Mouse (Mus musculus) CH12.LX (cell line): ENCODE results near the gene Mon1a. TPM values are rescaled to one million over a fixed set of nuclear protein-coding genes. Genes with fewer than 3 reads are reported as not detected.

Source experiments
- DNase-seq: peaks from one replicate; pipeline ENCODE4 v3.0.0-alpha.2; 2013; ENCODE audit errors: extremely low read depth
- H3K27ac ChIP-seq: 2 replicates; pipeline ENCODE4 v1.5.1; 2012; ENCODE audit warnings: low read depth, mild to moderate bottlenecking, control low read depth, moderate library complexity; ENCODE audit not compliant: insufficient read depth
- H3K27me3 ChIP-seq: replicated peaks from 2 replicates; pipeline ENCODE3; 2012; ENCODE audit warnings: inconsistent platforms
- H3K36me3 ChIP-seq, 2 experiments: replicated peaks in 1 of 2; 2 replicates each; pipeline versions ENCODE3 to v1.6.1; 2012; ENCODE audit warnings: inconsistent platforms in 1 of 2, low read length in 1 of 2, mild to moderate bottlenecking in 1 of 2, mixed read lengths in 1 of 2, moderate library complexity in 1 of 2; ENCODE audit not compliant: control insufficient read depth in 1 of 2, insufficient read depth in 1 of 2
- H3K4me1 ChIP-seq, 2 experiments: 2 replicates each; pipeline ENCODE4 v1.6.1; 2012; ENCODE audit warnings: inconsistent platforms in 1 of 2, moderate library complexity in 1 of 2; ENCODE audit not compliant: insufficient read depth in 2 of 2, control insufficient read depth in 1 of 2
- H3K4me2 ChIP-seq: 2 replicates; pipeline ENCODE4 v1.6.1; 2012; ENCODE audit warnings: low read depth, mild to moderate bottlenecking, control low read depth; ENCODE audit not compliant: poor library complexity, insufficient read depth, severe bottlenecking
- H3K4me3 ChIP-seq, 3 experiments: fragments of 150-350 bp in 1 of 3; sonication (generic) in 1 of 3; replicated peaks in 1 of 3; 2 replicates each; pipeline versions ENCODE3 to v1.5.1; 2011 to 2012; ENCODE audit warnings: low read depth in 2 of 3, low read length in 2 of 3, mild to moderate bottlenecking in 2 of 3, moderate library complexity in 2 of 3, control low read depth in 1 of 3, improper control_type of control experiment in 1 of 3, inconsistent platforms in 1 of 3, mixed read lengths in 1 of 3; ENCODE audit not compliant: poor library complexity in 1 of 3
- H3K79me2 ChIP-seq: replicated peaks from 2 replicates; pipeline ENCODE4 v1.6.1; 2012; ENCODE audit warnings: mild to moderate bottlenecking, moderate library complexity; ENCODE audit not compliant: control insufficient read depth, poor library complexity, insufficient read depth, severe bottlenecking; ENCODE audit errors: extremely low read depth
- H3K9ac ChIP-seq: 2 replicates; pipeline ENCODE4 v1.6.1; 2012; ENCODE audit warnings: low read depth, mild to moderate bottlenecking, control low read depth, moderate library complexity; ENCODE audit not compliant: insufficient read depth
- H3K9me3 ChIP-seq: replicated peaks from 2 replicates; pipeline ENCODE3; 2012; ENCODE audit warnings: low read length, inconsistent platforms, mixed read lengths
- BHLHE40 ChIP-seq: IDR thresholded peaks from 2 replicates; pipeline ENCODE4 v1.6.1; 2011; ENCODE audit warnings: mild to moderate bottlenecking, low read depth, low read length, improper control_type of control experiment
- CHD1 ChIP-seq: IDR thresholded peaks from 2 replicates; pipeline ENCODE4 v1.6.1; 2012; ENCODE audit warnings: low read depth, low read length, improper control_type of control experiment, inconsistent platforms
- CHD2 ChIP-seq: IDR thresholded peaks from 2 replicates; pipeline ENCODE4 v1.6.1; 2011; ENCODE audit warnings: low read length, improper control_type of control experiment
- CTCF ChIP-seq, 2 experiments: IDR thresholded peaks in 1 of 2; conservative IDR thresholded peaks in 1 of 2; 2 replicates each; pipeline ENCODE4 v1.5.1; 2011 to 2012; ENCODE audit warnings: low read depth in 2 of 2, low read length in 2 of 2, improper control_type of control experiment in 1 of 2, inconsistent platforms in 1 of 2, mild to moderate bottlenecking in 1 of 2, moderate library complexity in 1 of 2
- E2F4 ChIP-seq: IDR thresholded peaks from 2 replicates; pipeline ENCODE4 v1.6.1; 2011; ENCODE audit warnings: low read depth, low read length, improper control_type of control experiment; ENCODE audit not compliant: insufficient replicate concordance
- ELF1 ChIP-seq: IDR thresholded peaks from 2 replicates; pipeline ENCODE4 v1.6.1; 2014; ENCODE audit warnings: low read depth, mild to moderate bottlenecking, inconsistent platforms, low read length, improper control_type of control experiment
- EP300 ChIP-seq: IDR thresholded peaks from 2 replicates; pipeline ENCODE4 v1.6.1; 2011; ENCODE audit warnings: low read length, improper control_type of control experiment
- ETS1 ChIP-seq: conservative IDR thresholded peaks from 2 replicates; pipeline ENCODE4 v1.6.1; 2012; ENCODE audit warnings: low read depth, mild to moderate bottlenecking, inconsistent platforms, low read length, improper control_type of control experiment, moderate library complexity
- GABPA ChIP-seq: IDR thresholded peaks from 2 replicates; pipeline ENCODE4 v1.6.1; 2012; ENCODE audit warnings: low read depth, low read length, improper control_type of control experiment, inconsistent platforms; ENCODE audit not compliant: insufficient replicate concordance
- HCFC1 ChIP-seq: IDR thresholded peaks from 2 replicates; pipeline ENCODE4 v1.6.1; 2012; ENCODE audit warnings: low read depth, mild to moderate bottlenecking, inconsistent platforms, low read length, improper control_type of control experiment
- IRF4 ChIP-seq: IDR thresholded peaks from 2 replicates; pipeline ENCODE4 v1.6.1; 2014; ENCODE audit warnings: low read depth, mild to moderate bottlenecking, inconsistent platforms, low read length, improper control_type of control experiment
- JUN ChIP-seq: IDR thresholded peaks from 2 replicates; pipeline ENCODE4 v1.6.1; 2011; ENCODE audit warnings: low read depth, mild to moderate bottlenecking, low read length, improper control_type of control experiment, moderate library complexity; ENCODE audit not compliant: insufficient read depth
- JUND ChIP-seq: conservative IDR thresholded peaks from 2 replicates; pipeline ENCODE4 v1.6.1; 2011; ENCODE audit warnings: low read depth, low read length, improper control_type of control experiment
- KAT2A ChIP-seq: IDR thresholded peaks from 2 replicates; pipeline ENCODE4 v1.6.1; 2012; ENCODE audit warnings: low read length, improper control_type of control experiment, inconsistent platforms; ENCODE audit not compliant: insufficient replicate concordance
- MAFK ChIP-seq: IDR thresholded peaks from 2 replicates; pipeline ENCODE4 v1.6.1; 2011; ENCODE audit warnings: low read length, improper control_type of control experiment; ENCODE audit not compliant: insufficient replicate concordance
- MAX ChIP-seq: IDR thresholded peaks from 2 replicates; pipeline ENCODE4 v1.6.1; 2011; ENCODE audit warnings: low read length, improper control_type of control experiment
- MAZ ChIP-seq: IDR thresholded peaks from 2 replicates; pipeline ENCODE4 v1.6.1; 2012; ENCODE audit warnings: low read depth, mild to moderate bottlenecking, inconsistent platforms, low read length, improper control_type of control experiment, moderate library complexity
- MEF2A ChIP-seq: IDR thresholded peaks from 2 replicates; pipeline ENCODE4 v1.6.1; 2014; ENCODE audit warnings: low read depth, mild to moderate bottlenecking, inconsistent platforms, low read length, improper control_type of control experiment, borderline replicate concordance
- MXI1 ChIP-seq: IDR thresholded peaks from 2 replicates; pipeline ENCODE4 v1.6.1; 2011; ENCODE audit warnings: mild to moderate bottlenecking, low read depth, low read length, improper control_type of control experiment
- MYC ChIP-seq: IDR thresholded peaks from 2 replicates; pipeline ENCODE4 v1.6.1; 2011; ENCODE audit warnings: low read depth, mild to moderate bottlenecking, improper control_type of control experiment, low read length
- NELFE ChIP-seq: IDR thresholded peaks from 2 replicates; pipeline ENCODE4 v1.6.1; 2011; ENCODE audit warnings: low read depth, low read length, improper control_type of control experiment
- NRF1 ChIP-seq: IDR thresholded peaks from 2 replicates; pipeline ENCODE4 v1.6.1; 2014; ENCODE audit warnings: low read depth, mild to moderate bottlenecking, inconsistent platforms, low read length, improper control_type of control experiment, moderate library complexity
- PAX5 ChIP-seq: IDR thresholded peaks from 2 replicates; pipeline ENCODE4 v1.6.1; 2012; ENCODE audit warnings: low read length, inconsistent platforms, mixed read lengths
- POLR2A ChIP-seq: IDR thresholded peaks from 2 replicates; pipeline ENCODE4 v1.6.1; 2011; ENCODE audit warnings: low read depth, mild to moderate bottlenecking, improper control_type of control experiment, low read length
- POLR2AphosphoS2 ChIP-seq: IDR thresholded peaks from 2 replicates; pipeline ENCODE4 v1.6.1; 2011; ENCODE audit warnings: low read depth, low read length, improper control_type of control experiment
- RAD21 ChIP-seq: IDR thresholded peaks from 2 replicates; pipeline ENCODE4 v1.6.1; 2011; ENCODE audit warnings: low read depth, mild to moderate bottlenecking, low read length, improper control_type of control experiment, moderate library complexity
- RCOR1 ChIP-seq: conservative IDR thresholded peaks from 2 replicates; pipeline ENCODE4 v1.6.1; 2012; ENCODE audit warnings: low read depth, mild to moderate bottlenecking, inconsistent platforms, low read length, improper control_type of control experiment
- SIN3A ChIP-seq: IDR thresholded peaks from 2 replicates; pipeline ENCODE4 v1.6.1; 2012; ENCODE audit warnings: low read length, improper control_type of control experiment, inconsistent platforms
- SMC3 ChIP-seq: IDR thresholded peaks from 2 replicates; pipeline ENCODE4 v1.6.1; 2011; ENCODE audit warnings: low read depth, low read length, improper control_type of control experiment
- TBP ChIP-seq: conservative IDR thresholded peaks from 2 replicates; pipeline ENCODE4 v1.6.1; 2011; ENCODE audit warnings: low read depth, low read length, improper control_type of control experiment
- TCF12 ChIP-seq: IDR thresholded peaks from 2 replicates; pipeline ENCODE4 v1.6.1; 2014; ENCODE audit warnings: low read depth, mild to moderate bottlenecking, inconsistent platforms, low read length, improper control_type of control experiment
- UBTF ChIP-seq: IDR thresholded peaks from 2 replicates; pipeline ENCODE4 v1.6.1; 2012; ENCODE audit warnings: low read depth, mild to moderate bottlenecking, inconsistent platforms, low read length, improper control_type of control experiment, moderate library complexity
- USF1 ChIP-seq: IDR thresholded peaks from 2 replicates; pipeline ENCODE4 v1.6.1; 2014; ENCODE audit warnings: low read depth, mild to moderate bottlenecking, inconsistent platforms, low read length, improper control_type of control experiment
- USF2 ChIP-seq: conservative IDR thresholded peaks from 2 replicates; pipeline ENCODE4 v1.6.1; 2011; ENCODE audit warnings: low read depth, low read length, improper control_type of control experiment
- ZC3H11A ChIP-seq: IDR thresholded peaks from 2 replicates; pipeline ENCODE4 v1.6.1; 2012; ENCODE audit warnings: low read depth, mild to moderate bottlenecking, inconsistent platforms, low read length, improper control_type of control experiment
- ZKSCAN1 ChIP-seq: IDR thresholded peaks from 2 replicates; pipeline ENCODE4 v1.6.1; 2012; ENCODE audit warnings: low read depth, inconsistent platforms, low read length, improper control_type of control experiment, borderline replicate concordance
- ZMIZ1 ChIP-seq: IDR thresholded peaks from 2 replicates; pipeline ENCODE4 v1.6.1; 2012; ENCODE audit warnings: low read depth, mild to moderate bottlenecking, inconsistent platforms, low read length, improper control_type of control experiment
- ZNF384 ChIP-seq: IDR thresholded peaks from 2 replicates; pipeline ENCODE4 v1.6.1; 2012; ENCODE audit warnings: low read depth, low read length, improper control_type of control experiment, inconsistent platforms
- dilution Hi-C: fragments of 300-500 bp; cut with MboI; formaldehyde crosslinking; loops from 2 replicates; pipeline ENCODE4 v1.14.3; 2020; ENCODE audit warnings: low sequenced_read_pairs; ENCODE audit not compliant: extremely low pct_unique_long_range_greater_than_20kb, extremely low pct_ligation_motif_present
- in situ Hi-C: fragments of 300-500 bp; cut with MboI; formaldehyde crosslinking; loops from 3 replicates; pipeline ENCODE4 v1.14.3; 2019; ENCODE audit warnings: low sequenced_read_pairs, low pct_ligation_motif_present, low pct_unique_long_range_greater_than_20kb, mixed read lengths
- polyA plus RNA-seq: library from polyadenylated mRNA; unstranded; fragments of >175 nt; gene quantifications from 2 replicates; pipeline ENCODE4 v1.2.1, GENCODE M21; 2012; ENCODE audit warnings: low read depth; ENCODE audit not compliant: insufficient read length
- total RNA-seq, 2 experiments: library from RNA; depleted of rRNA; stranded (reverse); fragments of 300-350 nt in 1 of 2; fragments of >200 nt in 1 of 2; gene quantifications; 2 replicates each; pipeline ENCODE4 v1.2.3; 2012 to 2014

Mon1a gene
- total and polyA plus RNA-seq, 3 experiments, result 13.6 to 19.5 (median 15.3) TPM

GRCm38 (mm10) chr9:107950460-107951355 is 62.8 kb downstream of the Mon1a start:
- TF ChIP-seq MEF2A (peak; percentile 28; the same call in 1 of the 2 replicates), SMC3 (no peak), USF2 (no peak), ZC3H11A (no peak), BHLHE40 (peak; percentile 17; the same call in 1 of the 2 replicates), SIN3A (peak; percentile 99), RAD21 (no peak), TCF12 (peak; percentile 63), POLR2A (peak; percentile 86), MXI1 (peak; percentile 91), ZNF384 (no peak), CTCF (conservative IDR thresholded peaks at IDR 0.05 in 1 of 2, IDR thresholded peaks at IDR 0.05 in 1 of 2; ENCODE audit: low read depth in 2 of 2, low read length in 2 of 2) (no peak), JUN (no peak), MAZ (0 out of 2 replicates have a peak, but pooled peaks have one; percentile 39), HCFC1 (peak; percentile 86), MAFK (no peak), MAX (peak; percentile 70; the same call in 1 of the 2 replicates), TBP (peak; percentile 73), JUND (no peak), UBTF (no peak), E2F4 (peak; percentile 96), RCOR1 (no peak), PAX5 (no peak), MYC (peak; percentile 57; the same call in 1 of the 2 replicates), CHD1 (no peak), CHD2 (peak; percentile 85), ELF1 (peak; percentile 87), POLR2AphosphoS2 (no peak; the same call in 1 of the 2 replicates), IRF4 (peak; percentile 83), ZKSCAN1 (no peak), EP300 (no peak), USF1 (no peak), NELFE (peak; percentile 82), ZMIZ1 (peak; percentile 71), NRF1 (0 out of 2 replicates have a peak, but pooled peaks have one; percentile 13), GABPA (no peak), KAT2A (peak; percentile 81), ETS1 (0 out of 2 replicates have a peak, but pooled peaks have one; percentile 8)
- peak; percentile 89 for DNase-seq
- H3K4me3 ChIP-seq, result peak overlapping the region; percentile 86 to 95 (median 89)
- H3K79me2 ChIP-seq, result peaks cover 33% of the 10 kb centered on the region
- peaks cover 3 to 23% of the 10 kb centered on the region in 2 experiments for H3K36me3 ChIP-seq
- peak overlapping the region; percentile 89 for H3K4me2 ChIP-seq
- peak overlapping the region; percentile 42 for H3K9ac ChIP-seq
- H3K4me1 ChIP-seq, result peaks cover 13 to 47% of the 10 kb centered on the region in 2 experiments
- dilution Hi-C loops, result no loop called here
- H3K27ac ChIP-seq, result 0 out of 2 replicates have a peak overlapping the region, but pooled peaks have one; percentile 12
- peaks cover 34% of the 10 kb centered on the region for H3K27me3 ChIP-seq
- in situ Hi-C loops, result no loop called here
- peaks cover 7% of the 10 kb centered on the region for H3K9me3 ChIP-seq
